Mouse (Mus musculus): ENCODE results near the gene Arpc3.
A peak's percentile ranks its signal among the peaks of the same experiment; 100 is the strongest.
"Not testable (repeated sequence)": the region's sequence is repeated elsewhere in the genome, so short reads cannot be mapped to it uniquely, and the experiment has no call there.

Gene Arpc3

GRCm38 (mm10) chr5:122399871-122400270 lies 8.2 kb downstream of the Arpc3 start:
- no peak for DNase-seq (ENCODE audit: low spot score)

- no peak for DNase-seq (ENCODE audit: low spot score)
These were observed 9.1 kb downstream of the Arpc3 start for GRCm38 (mm10) chr5:122400628-122401302.

- DNase-seq (ENCODE audit: low spot score) = peak; percentile 76
These were observed 9.6 kb downstream of the Arpc3 start for GRCm38 (mm10) chr5:122401303-122401640.

- DNase-seq (ENCODE audit: low spot score) = no peak
These were observed 10.5 kb downstream of the Arpc3 start for GRCm38 (mm10) chr5:122402160-122402559.

- no peak for DNase-seq (ENCODE audit: low spot score)
These were observed 11.1 kb downstream of the Arpc3 start for GRCm38 (mm10) chr5:122402772-122403171.

GRCm38 (mm10) chr5:122403362-122403761 lies 11.7 kb downstream of the Arpc3 start:
- no peak for DNase-seq (ENCODE audit: low spot score)

GRCm38 (mm10) chr5:122405537-122405936 lies 13.9 kb downstream of the Arpc3 start:
- no peak for DNase-seq (ENCODE audit: low spot score)

- no peak for DNase-seq (ENCODE audit: low spot score)
These were observed 18.3 kb downstream of the Arpc3 start for GRCm38 (mm10) chr5:122409692-122410645.

- DNase-seq (ENCODE audit: low spot score) = no peak
These were observed 20.2 kb downstream of the Arpc3 start for GRCm38 (mm10) chr5:122411892-122412291.

- DNase-seq (ENCODE audit: low spot score) = no peak
These were observed 21.1 kb downstream of the Arpc3 start for GRCm38 (mm10) chr5:122412826-122413225.

- no peak for DNase-seq (ENCODE audit: low spot score)
These were observed 22.7 kb downstream of the Arpc3 start for GRCm38 (mm10) chr5:122414351-122414750.

GRCm38 (mm10) chr5:122415465-122415864 lies 23.8 kb downstream of the Arpc3 start:
- no peak for DNase-seq (ENCODE audit: low spot score)

- DNase-seq (ENCODE audit: low spot score) = not testable (repeated sequence)
These were observed 29.0 kb downstream of the Arpc3 start for GRCm38 (mm10) chr5:122420676-122421075.

- no peak for DNase-seq (ENCODE audit: low spot score)
These were observed 29.8 kb downstream of the Arpc3 start, which contains the start of gene Anapc7 for GRCm38 (mm10) chr5:122421271-122422068. Anapc7 (plus strand) TSS chr5:122421693.

- DNase-seq (ENCODE audit: low spot score) = peak; percentile 90
These were observed 30.6 kb downstream of the Arpc3 start for GRCm38 (mm10) chr5:122422071-122422964.

- DNase-seq (ENCODE audit: low spot score) = no peak
These were observed 31.4 kb downstream of the Arpc3 start for GRCm38 (mm10) chr5:122423083-122423482.

- DNase-seq (ENCODE audit: low spot score) = no peak
These were observed 33.9 kb downstream of the Arpc3 start for GRCm38 (mm10) chr5:122425550-122425949.

- no peak for DNase-seq (ENCODE audit: low spot score)
These were observed 38.5 kb downstream of the Arpc3 start for GRCm38 (mm10) chr5:122430036-122430775.

- DNase-seq (ENCODE audit: low spot score) = no peak
These were observed 39.5 kb downstream of the Arpc3 start for GRCm38 (mm10) chr5:122431221-122431620.

GRCm38 (mm10) chr5:122434541-122434940 lies 42.9 kb downstream of the Arpc3 start:
- no peak for DNase-seq (ENCODE audit: low spot score)

Measured in urinary bladder, postnatal 25 days (tissue).